Mouse (Mus musculus): ENCODE results near the gene Gpr152.
"Not testable (repeated sequence)": the region's sequence is repeated elsewhere in the genome, so short reads cannot be mapped to it uniquely, and the experiment has no call there.

Gene Gpr152

GRCm38 (mm10) chr19:4131075-4131474 lies 8.5 kb upstream of the Gpr152 start:
- peak; percentile 55 for DNase-seq (ENCODE audit: low read depth)

GRCm38 (mm10) chr19:4131768-4132167 lies 7.8 kb upstream of the Gpr152 start:
- DNase-seq (ENCODE audit: low read depth) = no peak

GRCm38 (mm10) chr19:4134354-4134753 lies 5.2 kb upstream of the Gpr152 start:
- no peak for DNase-seq (ENCODE audit: low read depth)

DNA sequence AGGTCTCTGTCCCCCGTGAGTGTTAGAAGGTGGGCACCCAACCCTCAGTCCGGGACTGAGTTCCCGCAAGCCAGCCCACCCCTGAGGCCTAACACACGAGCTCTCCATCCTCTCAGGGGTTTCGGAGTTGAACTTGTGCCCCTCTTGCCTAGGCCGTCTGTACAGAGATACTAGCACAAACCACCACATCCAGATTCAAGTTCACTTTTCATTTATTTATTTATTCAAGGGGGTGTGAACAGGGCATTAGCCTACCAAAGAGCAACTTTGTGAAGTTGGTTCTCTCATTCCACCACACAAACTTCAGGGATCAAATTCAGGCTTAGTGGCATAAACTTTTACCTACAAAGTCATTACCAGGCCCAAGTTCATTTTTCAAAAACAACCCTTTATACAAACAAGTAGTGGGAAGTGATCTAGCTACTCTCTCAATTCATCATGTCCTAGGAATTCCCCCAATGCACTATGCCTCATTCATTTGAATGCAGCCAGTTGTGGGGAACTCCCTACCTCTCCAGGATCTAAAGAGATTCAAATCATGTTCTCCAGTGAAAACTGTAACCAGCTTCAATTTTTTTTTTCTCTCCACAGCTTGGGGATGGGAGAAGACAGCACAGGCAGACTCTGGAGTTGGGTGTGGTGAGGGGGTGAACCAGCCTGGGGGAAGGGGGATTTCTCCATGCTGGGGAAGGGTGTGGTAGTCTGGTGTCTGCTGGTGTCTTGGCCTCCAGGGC lies 4.2 kb upstream of the Gpr152 start:
- not testable (repeated sequence) for DNase-seq (ENCODE audit: low read depth)

GRCm38 (mm10) chr19:4135963-4136345 lies 3.6 kb upstream of the Gpr152 start:
- DNase-seq (ENCODE audit: low read depth) = not testable (repeated sequence)

DNA sequence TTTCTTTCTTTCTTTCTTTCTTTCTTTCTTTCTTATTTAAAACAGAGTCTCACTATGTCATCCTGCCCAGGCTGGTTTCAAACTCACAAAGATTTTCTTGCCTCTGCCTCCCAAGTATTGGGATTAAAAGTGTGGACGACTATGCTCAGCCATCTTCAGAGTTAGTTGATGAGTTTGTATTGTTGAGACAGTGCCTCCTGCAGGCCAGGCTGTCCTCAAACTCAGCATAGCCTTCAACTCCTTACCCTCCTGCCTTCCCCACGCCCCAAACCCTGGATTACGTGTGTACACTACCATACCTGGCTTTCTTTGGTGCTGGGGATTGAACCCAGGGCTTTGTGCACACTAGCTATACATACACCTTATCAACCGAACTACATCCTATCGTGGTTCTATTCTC lies 3.1 kb upstream of the Gpr152 start:
- no peak for DNase-seq (ENCODE audit: low read depth)

DNA sequence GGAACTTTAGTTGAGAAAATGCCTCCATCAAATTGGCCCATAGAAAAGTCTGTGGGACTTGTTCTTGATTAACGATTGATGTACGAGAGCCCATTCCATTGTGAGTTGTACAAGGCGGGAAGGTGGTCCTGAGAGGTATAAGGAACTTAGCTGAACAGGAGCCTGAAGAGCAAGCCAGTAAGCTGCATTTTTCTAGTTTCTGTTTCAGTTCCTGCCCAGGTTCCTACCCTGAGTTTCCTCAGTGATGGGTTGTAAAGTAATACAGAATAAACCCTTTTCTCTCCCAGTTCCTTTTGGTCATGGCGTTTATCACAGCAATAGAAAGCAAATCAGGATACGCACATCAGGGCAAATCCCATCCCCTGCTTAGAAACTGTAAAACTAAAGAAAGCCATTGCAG lies 1.7 kb upstream of the Gpr152 start:
- no peak for DNase-seq (ENCODE audit: low read depth)

DNA sequence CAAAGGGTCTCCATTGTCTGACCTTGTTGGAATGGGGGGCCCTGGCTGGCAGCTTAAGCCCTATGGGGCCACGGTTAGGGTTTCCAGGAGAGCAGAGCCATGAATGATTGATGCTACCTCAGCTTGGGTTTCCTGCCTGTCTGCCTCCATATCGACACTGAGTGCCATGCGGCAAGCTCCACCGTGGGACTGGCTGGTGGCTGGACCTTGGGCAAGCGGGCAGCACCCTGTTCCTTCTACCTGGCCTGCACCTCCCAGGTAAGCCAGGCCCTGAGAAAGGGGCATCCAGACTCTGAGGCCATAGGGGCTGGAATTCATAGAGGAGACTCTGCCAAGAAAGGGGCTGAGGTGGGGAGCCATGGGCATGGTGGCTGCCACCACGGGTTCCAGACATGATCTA lies 560 bp downstream of the Gpr152 start:
- no peak for DNase-seq (ENCODE audit: low read depth)

DNA sequence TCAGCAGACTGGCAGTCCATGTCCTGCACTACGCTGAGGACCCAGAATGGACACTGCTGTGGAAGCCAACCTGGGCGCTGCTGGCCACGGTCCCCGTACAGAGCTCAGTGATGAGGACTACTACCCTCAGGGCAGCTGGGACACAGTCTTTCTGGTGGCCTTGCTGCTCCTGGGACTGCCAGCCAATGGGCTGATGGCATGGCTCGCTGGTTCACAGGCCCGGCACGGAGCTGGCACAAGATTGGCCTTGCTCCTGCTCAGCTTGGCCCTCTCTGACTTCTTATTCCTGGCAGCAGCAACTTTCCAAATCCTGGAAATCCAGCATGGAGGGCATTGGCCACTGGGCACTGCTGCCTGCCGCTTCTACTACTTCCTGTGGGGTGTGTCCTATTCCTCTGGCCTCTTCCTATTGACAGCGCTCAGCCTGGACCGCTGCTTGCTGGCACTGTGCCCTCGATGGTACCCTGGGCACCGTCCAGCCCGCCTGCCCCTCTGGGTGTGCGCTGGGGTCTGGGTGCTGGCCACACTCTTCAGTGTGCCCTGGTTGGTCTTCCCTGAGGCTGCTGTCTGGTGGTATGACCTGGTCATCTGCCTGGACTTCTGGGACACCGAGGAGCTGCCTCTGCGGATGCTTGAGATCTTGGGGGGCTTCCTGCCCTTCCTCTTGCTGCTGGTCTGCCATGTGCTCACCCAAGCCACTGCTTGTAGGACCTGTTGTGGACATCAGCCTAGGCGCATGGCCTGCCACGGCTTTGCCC lies 3.0 kb downstream of the Gpr152 start:
- no peak for DNase-seq (ENCODE audit: low read depth)

GRCm38 (mm10) chr19:4143759-4144268 lies 4.2 kb downstream of the Gpr152 start, which contains the start of gene Cabp4:
Cabp4 (minus strand) TSS chr19:4144033.
- no peak for DNase-seq (ENCODE audit: low read depth)

DNA sequence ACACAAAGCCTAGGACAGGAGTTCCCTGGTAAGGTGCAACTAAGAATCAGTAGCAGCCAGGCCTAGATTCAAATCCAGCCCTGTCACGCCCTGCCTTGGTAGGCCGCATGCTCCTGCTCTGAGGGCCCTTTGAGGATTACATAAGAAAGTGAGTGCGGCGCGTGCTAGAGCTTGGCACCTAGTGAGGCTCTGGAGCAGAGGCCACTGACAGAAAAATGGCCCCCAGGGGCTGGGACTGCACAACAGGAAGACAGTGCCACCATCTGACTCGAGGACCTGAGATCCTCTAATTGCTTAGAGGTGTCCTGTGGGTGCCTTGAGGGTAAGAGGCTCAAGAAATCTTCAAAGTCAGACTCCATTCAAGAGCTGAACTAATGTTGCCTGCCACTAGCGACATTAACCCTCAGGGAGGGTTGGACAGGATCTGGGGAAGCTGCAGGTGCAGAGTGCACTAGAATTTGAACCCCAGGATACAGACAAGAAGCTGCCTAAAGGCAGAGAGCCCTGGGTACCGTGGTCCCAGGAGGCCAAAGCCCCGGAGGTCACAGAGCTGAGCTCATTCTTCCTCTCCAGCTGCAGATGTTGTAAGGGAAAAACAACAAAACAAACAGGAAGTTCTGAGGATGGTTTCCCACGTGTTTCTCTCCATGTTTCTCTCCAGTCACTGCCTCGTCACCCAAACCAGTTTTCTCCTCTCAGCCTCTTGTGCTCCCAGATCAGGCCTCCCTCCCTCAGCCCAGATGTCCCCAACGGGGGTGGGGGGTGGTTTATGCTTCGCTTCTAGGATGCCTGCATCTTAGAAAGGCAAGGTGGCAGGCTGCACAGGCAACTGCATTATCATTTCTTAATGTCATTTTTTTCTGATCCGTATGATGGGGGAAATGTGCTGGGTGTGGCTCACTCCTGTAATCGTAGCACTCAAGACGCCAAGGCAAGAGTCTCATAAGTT lies 5.2 kb downstream of the Gpr152 start:
- no peak for DNase-seq (ENCODE audit: low read depth)

- no peak for DNase-seq (ENCODE audit: low read depth)
Observed at GRCm38 (mm10) chr19:4145936-4146335, 6.3 kb downstream of the Gpr152 start.

GRCm38 (mm10) chr19:4146366-4147021 lies 6.9 kb downstream of the Gpr152 start:
- no peak for DNase-seq (ENCODE audit: low read depth)

GRCm38 (mm10) chr19:4147022-4147405 lies 7.4 kb downstream of the Gpr152 start:
- DNase-seq (ENCODE audit: low read depth) = no peak

DNA sequence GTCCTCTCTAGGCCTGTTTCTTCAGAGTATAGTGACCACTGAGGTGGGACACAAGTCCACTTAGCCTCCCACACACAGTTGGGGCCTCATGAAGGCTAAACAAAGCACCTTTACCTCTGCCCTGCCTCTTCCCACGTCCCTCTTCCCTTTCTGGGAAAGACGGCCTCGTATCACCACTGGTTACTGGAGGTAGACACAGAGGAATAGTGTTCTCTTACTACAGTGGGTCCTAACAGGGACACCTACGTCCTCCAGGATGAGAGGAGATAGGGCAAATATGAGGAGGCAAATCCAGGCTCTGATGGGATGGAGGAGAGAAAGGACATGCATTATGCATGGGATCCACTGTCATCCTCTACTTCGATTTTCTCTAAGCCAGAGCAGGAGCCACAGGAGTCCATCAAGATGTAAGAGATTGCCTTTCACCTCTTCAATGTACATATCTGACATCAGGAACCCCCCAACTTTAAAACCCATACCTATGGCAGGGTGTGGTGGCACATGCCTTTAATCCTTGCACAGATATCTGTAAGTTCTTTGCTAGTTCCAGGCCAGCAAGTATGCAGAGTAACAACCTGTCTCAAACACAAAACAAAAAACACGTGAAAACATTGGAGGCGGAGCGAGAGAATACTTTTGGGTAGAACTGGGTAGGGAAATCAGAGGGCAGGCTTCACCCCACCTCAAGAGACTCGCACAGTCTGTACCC lies 8.3 kb downstream of the Gpr152 start:
- DNase-seq (ENCODE audit: low read depth) = no peak

GRCm38 (mm10) chr19:4148491-4148806 lies 8.9 kb downstream of the Gpr152 start, which contains the start of gene Coro1b:
Coro1b (plus strand) TSS chr19:4148619.
- peak; percentile 80 for DNase-seq (ENCODE audit: low read depth)

DNA sequence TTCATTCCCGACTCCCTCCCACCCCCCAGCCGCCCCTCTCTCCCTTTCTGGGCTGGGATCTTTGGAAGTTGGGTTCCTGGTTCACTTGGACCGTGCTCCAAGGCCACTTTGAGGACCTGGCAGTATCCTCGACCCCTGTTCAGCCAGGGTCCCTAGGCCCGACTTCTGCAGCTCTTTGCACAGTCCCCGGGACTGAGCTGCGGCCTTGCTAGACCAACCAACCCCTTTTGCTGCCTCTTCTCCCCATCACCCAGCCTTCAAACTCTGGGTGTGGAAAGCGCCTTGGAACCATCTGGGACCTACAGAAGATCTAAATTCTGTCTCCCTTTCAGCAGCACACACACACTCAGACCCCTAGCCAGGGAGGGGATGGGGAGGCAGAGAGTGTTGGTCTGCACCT lies 9.2 kb downstream of the Gpr152 start:
- no peak for DNase-seq (ENCODE audit: low read depth)

DNA sequence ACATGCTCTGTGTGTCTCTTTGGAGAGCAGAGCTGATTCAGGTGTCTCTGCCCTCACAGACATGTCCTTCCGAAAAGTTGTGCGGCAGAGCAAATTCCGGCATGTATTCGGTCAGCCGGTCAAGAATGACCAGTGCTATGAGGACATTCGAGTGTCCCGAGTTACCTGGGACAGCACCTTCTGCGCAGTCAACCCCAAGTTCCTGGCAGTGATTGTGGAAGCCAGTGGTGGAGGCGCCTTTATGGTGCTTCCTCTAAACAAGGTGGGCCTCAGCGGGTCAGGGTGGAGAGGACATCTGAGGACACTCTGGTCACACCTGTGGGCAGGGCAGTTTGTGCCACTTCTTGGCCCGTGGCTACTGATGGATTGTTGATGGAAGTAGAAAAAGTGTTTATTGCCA lies 9.7 kb downstream of the Gpr152 start:
- DNase-seq (ENCODE audit: low read depth) = no peak

DNA sequence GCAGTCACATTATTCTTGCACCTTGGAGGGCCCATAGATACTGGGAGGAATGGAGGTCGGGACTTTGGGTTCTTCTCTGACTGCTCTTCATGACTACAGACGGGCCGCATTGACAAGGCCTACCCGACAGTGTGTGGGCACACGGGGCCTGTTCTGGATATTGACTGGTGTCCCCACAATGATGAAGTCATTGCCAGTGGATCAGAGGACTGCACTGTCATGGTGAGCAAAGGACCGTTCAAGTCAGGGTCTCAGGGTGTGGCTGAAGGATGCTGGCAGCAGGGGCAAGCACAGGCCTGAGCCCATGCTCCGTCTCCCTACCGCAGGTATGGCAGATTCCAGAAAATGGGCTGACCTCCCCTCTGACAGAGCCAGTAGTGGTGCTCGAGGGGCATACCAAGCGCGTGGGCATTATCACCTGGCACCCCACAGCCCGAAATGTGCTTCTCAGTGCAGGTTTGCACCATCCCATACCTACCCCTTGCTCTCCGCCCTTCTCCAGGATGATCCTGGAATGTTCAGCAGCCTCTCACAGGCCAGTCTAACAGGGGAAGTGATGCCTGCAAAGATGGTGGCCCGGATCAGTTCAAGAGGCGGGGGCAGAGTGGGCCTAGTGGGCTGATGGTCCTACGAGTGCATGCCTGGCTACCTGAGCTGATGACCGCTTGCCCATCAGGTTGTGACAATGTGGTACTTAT lies 10.3 kb downstream of the Gpr152 start:
- no peak for DNase-seq (ENCODE audit: low read depth)
